Mouse (Mus musculus) hindbrain, embryonic 16.5 days (tissue): ENCODE data around the gene Pik3r2. TPM values are rescaled to one million over a fixed set of nuclear protein-coding genes. Genes with fewer than 3 reads are reported as not detected.

Source experiments
- ATAC-seq: fragments of 200-750 bp; cut with Nextera tagmentation; 2 replicates; pipeline ENCODE4 v1.8.0; 2017; ENCODE audit warnings: moderate TSS enrichment, moderate library complexity
- H3K27ac ChIP-seq: fragments of 300-500 bp; sonication (generic); 2 replicates; pipeline ENCODE4 v1.5.1; 2014; ENCODE audit warnings: low read depth, mild to moderate bottlenecking, control low read depth, low read length, moderate library complexity
- H3K27me3 ChIP-seq: fragments of 300-500 bp; sonication (generic); replicated peaks from 2 replicates; pipeline ENCODE4 v1.6.1; 2014; ENCODE audit warnings: low read length; ENCODE audit not compliant: control insufficient read depth, insufficient read depth
- H3K36me3 ChIP-seq: fragments of 300-500 bp; sonication (generic); 2 replicates; pipeline ENCODE4 v1.6.1; 2014; ENCODE audit warnings: mild to moderate bottlenecking, low read length, moderate library complexity, mixed read lengths; ENCODE audit not compliant: control insufficient read depth, insufficient read depth
- H3K4me1 ChIP-seq: fragments of 300-500 bp; sonication (generic); 2 replicates; pipeline ENCODE4 v1.6.1; 2014; ENCODE audit warnings: low read depth, low read length; ENCODE audit not compliant: control insufficient read depth, insufficient read depth
- H3K4me2 ChIP-seq: fragments of 300-500 bp; sonication (generic); 2 replicates; pipeline ENCODE4 v1.6.1; 2014; ENCODE audit warnings: mild to moderate bottlenecking, low read length, control low read depth, moderate library complexity
- H3K4me3 ChIP-seq: fragments of 300-500 bp; sonication (generic); 2 replicates; pipeline ENCODE4 v1.5.1; 2014; ENCODE audit warnings: mild to moderate bottlenecking, low read length, control low read depth, moderate library complexity
- H3K9ac ChIP-seq: fragments of 300-500 bp; sonication (generic); 2 replicates; pipeline ENCODE4 v1.6.1; 2014; ENCODE audit warnings: low read depth, mild to moderate bottlenecking, control low read depth, low read length, moderate library complexity
- H3K9me3 ChIP-seq: fragments of 300-500 bp; sonication (generic); 2 replicates; pipeline ENCODE4 v1.6.1; 2014; ENCODE audit warnings: mild to moderate bottlenecking, low read length, moderate library complexity; ENCODE audit not compliant: control insufficient read depth
- WGBS: fragments of 180-500 bp; shearing (Covaris S2); extraction: QIAGEN DNeasy Blood & Tissue Kit; methylation state at CpG from one replicate; pipeline ENCODE4 v1.1.7; 2014; 5-methylcytosine and 5-hydroxymethylcytosine counted together
- polyA plus RNA-seq: library from polyadenylated mRNA; unstranded; fragments of >200 nt; fragmentation: Nextera tagmentation; extraction: Ambion mirVana; gene quantifications from 2 replicates; pipeline ENCODE4 v1.2.1, GENCODE M21; 2015

Pik3r2 gene
- polyA plus RNA-seq, 1 experiment from 2014 or later = 115 TPM

DNA sequence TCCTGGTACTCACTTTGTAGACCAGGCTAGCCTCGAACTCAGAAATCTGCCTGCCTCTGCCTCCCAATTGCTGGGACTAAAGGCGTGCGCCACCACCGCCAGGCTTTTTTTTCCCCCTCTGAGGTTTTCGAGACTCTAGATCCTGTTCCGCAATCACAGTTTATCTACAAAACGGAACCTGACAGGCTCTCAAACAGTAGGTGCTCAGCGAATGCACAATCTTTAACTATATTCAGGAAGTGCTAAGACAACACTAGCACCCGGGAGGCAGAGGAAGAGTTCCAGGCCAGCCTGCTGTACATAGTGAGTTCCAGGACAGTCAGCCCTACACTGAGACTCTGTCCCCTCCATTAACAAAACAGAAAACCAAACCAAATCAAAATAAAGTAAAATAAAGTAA lies 11.2 kb downstream of the Pik3r2 start:
- peak overlapping the region; percentile 48; the same call in 1 of the 2 replicates for H3K4me2 ChIP-seq
- no peak for ATAC-seq

DNA sequence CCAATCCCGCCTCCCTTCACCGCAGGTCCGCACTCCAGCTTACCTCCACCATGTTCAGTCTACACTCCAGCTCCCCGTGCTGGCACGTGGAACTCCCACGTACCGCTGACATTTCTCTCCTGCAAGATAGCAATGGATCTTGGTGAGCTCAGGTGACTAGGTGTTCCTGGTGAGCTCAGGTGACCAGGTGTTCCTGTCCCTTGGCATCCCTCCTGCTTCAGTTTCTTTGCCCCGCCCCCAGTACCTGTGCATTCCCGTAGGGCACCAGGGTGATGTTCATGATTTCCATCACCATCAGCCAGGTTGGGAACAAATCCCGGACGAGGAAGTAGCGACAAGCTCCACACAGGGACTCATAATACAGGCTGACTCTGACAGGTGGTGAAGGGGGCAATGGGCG lies 11.8 kb downstream of the Pik3r2 start:
- H3K4me1 ChIP-seq = peaks cover 16% of the 10 kb centered on the region
- H3K9ac ChIP-seq = no peak overlapping the region
- no peak overlapping the region for H3K4me2 ChIP-seq
- ATAC-seq = no peak
- 95% methylated on average over 13 of the region's 13 CpGs for WGBS
- H3K27ac ChIP-seq = no peak overlapping the region
- H3K4me3 ChIP-seq = no peak overlapping the region
- H3K9me3 ChIP-seq = no peaks in the 10 kb centered on the region
- no peaks in the 10 kb centered on the region for H3K27me3 ChIP-seq
- peaks cover 15% of the 10 kb centered on the region for H3K36me3 ChIP-seq

More for the DNA sequence above, 11.2 kb downstream of the Pik3r2 start:
- WGBS = 88% methylated on average over 9 of the region's 9 CpGs
- no peak overlapping the region for H3K9ac ChIP-seq
- no peaks in the 10 kb centered on the region for H3K9me3 ChIP-seq
- no peak overlapping the region for H3K27ac ChIP-seq
- no peaks in the 10 kb centered on the region for H3K27me3 ChIP-seq
- H3K4me3 ChIP-seq = no peak overlapping the region
- H3K36me3 ChIP-seq = peaks cover 19% of the 10 kb centered on the region
- peaks cover 9% of the 10 kb centered on the region for H3K4me1 ChIP-seq

GRCm38 (mm10) chr8:70764026-70764425 lies 12.5 kb downstream of the Pik3r2 start:
- no peak overlapping the region for H3K4me2 ChIP-seq
- no peaks in the 10 kb centered on the region for H3K9me3 ChIP-seq
- H3K27ac ChIP-seq = no peak overlapping the region
- peaks cover 22% of the 10 kb centered on the region for H3K4me1 ChIP-seq
- no peak overlapping the region for H3K4me3 ChIP-seq
- no peaks in the 10 kb centered on the region for H3K27me3 ChIP-seq
- H3K36me3 ChIP-seq = peaks cover 13% of the 10 kb centered on the region
- H3K9ac ChIP-seq = no peak overlapping the region
- no peak for ATAC-seq
- 85% methylated on average over 8 of the region's 8 CpGs for WGBS

DNA sequence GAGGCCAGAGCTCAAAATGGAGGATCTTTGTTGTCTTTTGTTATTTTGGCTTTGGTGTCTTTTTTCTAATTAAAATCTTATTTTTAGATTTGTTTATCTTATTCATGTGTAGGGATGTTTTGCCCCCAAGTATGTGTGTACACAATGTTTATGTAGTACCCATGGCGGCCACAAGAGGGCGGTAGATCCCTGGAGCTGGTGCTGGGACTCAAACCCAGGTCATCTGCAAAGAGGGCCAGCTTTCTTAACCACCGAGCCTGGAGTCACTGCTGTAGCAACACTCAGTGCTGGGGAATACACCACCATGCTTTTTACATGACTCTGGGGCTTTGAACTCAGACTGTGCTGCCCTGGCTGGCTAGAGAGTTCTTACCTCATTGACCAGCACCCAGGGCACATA lies 13.2 kb downstream of the Pik3r2 start:
- Histone ChIP-seq H3K4me2 (no peak overlapping the region), H3K36me3 (peaks cover 9% of the 10 kb centered on the region), H3K27me3 (no peaks in the 10 kb centered on the region), H3K4me3 (no peak overlapping the region), H3K27ac (no peak overlapping the region), H3K9ac (no peak overlapping the region), H3K9me3 (no peaks in the 10 kb centered on the region), H3K4me1 (peaks cover 29% of the 10 kb centered on the region)
- no peak for ATAC-seq
- WGBS = 3% methylated on average over 3 of the region's 3 CpGs

- peaks cover 36% of the 10 kb centered on the region for H3K4me1 ChIP-seq
- 92% methylated on average over 1 of the region's 1 CpGs for WGBS
- no peak overlapping the region for H3K4me2 ChIP-seq
Measured at GRCm38 (mm10) chr8:70762118-70762517, 14.4 kb downstream of the Pik3r2 start.

DNA sequence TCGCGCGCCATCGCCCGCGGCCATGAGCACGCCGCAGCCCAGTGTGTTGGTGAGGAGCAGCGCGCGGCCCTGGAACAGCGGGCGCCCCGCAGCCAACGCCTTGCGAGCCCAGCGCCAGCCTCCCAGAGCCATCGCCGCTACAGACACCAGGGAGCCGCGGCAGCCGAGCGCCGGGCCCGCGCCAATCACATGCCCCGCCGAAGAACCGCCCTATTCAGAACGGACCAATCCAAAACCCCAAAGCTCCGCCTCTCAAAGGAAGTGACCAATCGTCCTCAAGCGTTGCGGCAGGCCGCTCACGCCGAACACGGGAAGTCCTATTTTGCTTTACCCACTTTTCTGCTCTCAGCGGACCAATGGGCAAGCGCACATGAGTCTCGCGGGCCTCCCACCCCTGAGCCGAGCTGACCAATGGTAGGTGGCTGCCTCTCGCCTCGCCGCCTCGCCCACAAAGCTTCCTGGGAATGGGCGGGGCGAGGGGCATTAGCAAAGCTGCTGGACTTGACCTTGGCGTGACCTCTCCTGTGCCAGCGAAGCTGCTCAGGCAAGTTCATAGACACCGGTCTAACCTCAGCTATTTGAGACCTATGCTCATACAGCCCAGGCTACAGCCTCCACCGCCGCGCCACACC lies 15.6 kb downstream of the Pik3r2 start, which contains the start of gene Mpv17l2:
Gene Mpv17l2 (minus strand): TSS at position 172 of the 632 bp plus-strand sequence.
- peak within 1 kb of the TSS; percentile 82 for H3K4me2 ChIP-seq
- under 1% methylated on average over 53 of the region's 55 CpGs for WGBS
- H3K4me3 ChIP-seq = peak within 1 kb of the TSS; percentile 79
- peaks cover 22% of the 10 kb centered on the region for H3K36me3 ChIP-seq
- no peaks in the 10 kb centered on the region for H3K27me3 ChIP-seq
- peak within 1 kb of the TSS; percentile 82 for H3K27ac ChIP-seq
- peaks cover 39% of the 10 kb centered on the region for H3K4me1 ChIP-seq
- no peaks in the 10 kb centered on the region for H3K9me3 ChIP-seq
- peak; percentile 96 for ATAC-seq
- peak within 1 kb of the TSS; percentile 88 for H3K9ac ChIP-seq

More at GRCm38 (mm10) chr8:70762118-70762517, 14.4 kb downstream of the Pik3r2 start:
- Histone ChIP-seq H3K27ac (no peak overlapping the region), H3K9me3 (no peaks in the 10 kb centered on the region), H3K4me3 (no peak overlapping the region), H3K27me3 (no peaks in the 10 kb centered on the region), H3K36me3 (peaks cover 12% of the 10 kb centered on the region), H3K9ac (no peak overlapping the region)
- ATAC-seq = no peak

DNA sequence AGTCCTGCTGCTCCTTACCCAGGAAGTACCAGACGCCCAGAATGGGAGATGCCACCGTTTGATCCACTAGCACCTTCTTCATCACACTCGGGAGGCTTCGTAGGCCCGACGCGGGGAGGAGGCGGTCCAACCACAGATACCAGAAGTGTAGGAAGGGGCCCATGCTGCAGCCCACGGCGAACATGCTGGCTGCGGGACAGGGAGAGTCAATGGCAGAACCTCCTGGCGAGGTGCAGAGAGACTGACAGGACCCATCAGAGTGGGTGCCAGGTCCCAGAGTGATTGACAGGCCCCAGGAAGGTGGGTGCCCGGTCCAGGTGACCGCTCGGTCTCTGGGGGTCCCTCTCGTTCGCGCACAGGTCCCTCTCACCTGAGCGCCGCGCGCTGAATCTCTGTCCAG lies 16.2 kb downstream of the Pik3r2 start:
- Histone ChIP-seq H3K9me3 (no peaks in the 10 kb centered on the region), H3K9ac (peak overlapping the region; percentile 88), H3K27me3 (no peaks in the 10 kb centered on the region), H3K4me1 (peaks cover 43% of the 10 kb centered on the region), H3K27ac (peak overlapping the region; percentile 82), H3K4me2 (peak overlapping the region; percentile 82), H3K36me3 (peaks cover 22% of the 10 kb centered on the region), H3K4me3 (peak overlapping the region; percentile 79)
- WGBS = 0% methylated on average over 21 of the region's 22 CpGs
- ATAC-seq = no peak

- peaks cover 44% of the 10 kb centered on the region for H3K4me1 ChIP-seq
- H3K27me3 ChIP-seq = no peaks in the 10 kb centered on the region
- peaks cover 22% of the 10 kb centered on the region for H3K36me3 ChIP-seq
- no peak overlapping the region for H3K4me3 ChIP-seq
- no peak for ATAC-seq
- no peaks in the 10 kb centered on the region for H3K9me3 ChIP-seq
- H3K9ac ChIP-seq = no peak overlapping the region
- peak overlapping the region; percentile 57; the same call in 1 of the 2 replicates for H3K27ac ChIP-seq
- peak overlapping the region; percentile 82; the same call in 1 of the 2 replicates for H3K4me2 ChIP-seq
- WGBS = 66% methylated on average over 18 of the region's 19 CpGs
Measured at GRCm38 (mm10) chr8:70758616-70759561, 17.6 kb downstream of the Pik3r2 start.

DNA sequence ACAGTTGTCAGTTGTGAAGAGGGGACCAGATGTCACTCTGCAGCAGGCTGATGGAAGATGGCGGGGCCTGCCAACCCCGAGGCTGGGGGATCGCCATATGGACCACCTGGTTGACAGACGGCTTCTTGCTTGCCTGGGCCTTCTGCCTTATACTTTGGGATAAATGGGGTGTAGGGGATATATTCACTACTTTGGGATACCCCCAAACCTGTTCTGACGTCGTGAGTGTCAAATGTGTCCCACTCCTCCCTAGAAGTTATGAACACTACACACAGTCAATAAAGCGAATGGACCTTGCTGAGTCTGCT lies 18.3 kb downstream of the Pik3r2 start:
- H3K4me3 ChIP-seq = no peak overlapping the region
- WGBS = 67% methylated on average over 7 of the region's 7 CpGs
- ATAC-seq = no peak
- H3K27me3 ChIP-seq = no peaks in the 10 kb centered on the region
- H3K36me3 ChIP-seq = peaks cover 22% of the 10 kb centered on the region
- H3K27ac ChIP-seq = peak overlapping the region; percentile 21; the same call in 1 of the 2 replicates
- no peak overlapping the region for H3K4me2 ChIP-seq
- H3K9ac ChIP-seq = no peak overlapping the region; the same call in 1 of the 2 replicates
- no peaks in the 10 kb centered on the region for H3K9me3 ChIP-seq
- H3K4me1 ChIP-seq = peaks cover 44% of the 10 kb centered on the region
